Mouse (Mus musculus) adrenal gland, postnatal 10 days (tissue): ENCODE measurements at regions not wholly inside any gene's neighbourhood (a gene's known extent, or its start where the extent isn't known, plus 50 kb on each side); places are given as distances from the start of the nearest gene placed in this dataset.

Source experiments
- DNase-seq: peaks from one replicate; pipeline ENCODE4 v3.0.0; 2021; ENCODE audit warnings: mixed read lengths

GRCm38 (mm10) chr13:83872887-83873286 lies 349.2 kb upstream of the Tmem161b start:
- DNase-seq = no peak

- DNase-seq = no peak
Observed at GRCm38 (mm10) chr13:83879561-83879960, 342.5 kb upstream of the Tmem161b start.

GRCm38 (mm10) chr13:83880305-83880704 lies 341.8 kb upstream of the Tmem161b start:
- DNase-seq = no peak

DNA sequence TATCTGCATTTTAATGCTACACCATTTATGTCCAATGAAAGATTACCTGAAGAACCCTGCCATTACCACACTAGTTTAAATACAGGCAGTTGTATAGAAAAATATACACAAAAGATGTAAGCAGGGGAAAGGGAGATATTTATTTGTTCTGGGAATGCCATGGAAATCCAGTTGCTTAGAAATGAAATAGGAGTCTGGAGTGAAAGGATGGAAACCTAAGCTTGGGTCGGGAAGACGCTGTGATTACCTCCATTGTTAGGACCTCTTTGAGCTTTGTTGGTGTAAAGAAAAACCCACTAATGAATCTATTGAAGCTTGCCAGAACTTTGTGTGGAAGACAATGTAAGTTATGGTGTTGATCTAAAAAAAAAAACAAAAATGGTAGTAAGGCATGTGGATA lies 341.3 kb upstream of the Tmem161b start:
- no peak for DNase-seq

- DNase-seq = no peak
Observed at GRCm38 (mm10) chr13:83882839-83883238, 339.3 kb upstream of the Tmem161b start.

GRCm38 (mm10) chr13:83883821-83884220 lies 338.3 kb upstream of the Tmem161b start:
- no peak for DNase-seq

DNA sequence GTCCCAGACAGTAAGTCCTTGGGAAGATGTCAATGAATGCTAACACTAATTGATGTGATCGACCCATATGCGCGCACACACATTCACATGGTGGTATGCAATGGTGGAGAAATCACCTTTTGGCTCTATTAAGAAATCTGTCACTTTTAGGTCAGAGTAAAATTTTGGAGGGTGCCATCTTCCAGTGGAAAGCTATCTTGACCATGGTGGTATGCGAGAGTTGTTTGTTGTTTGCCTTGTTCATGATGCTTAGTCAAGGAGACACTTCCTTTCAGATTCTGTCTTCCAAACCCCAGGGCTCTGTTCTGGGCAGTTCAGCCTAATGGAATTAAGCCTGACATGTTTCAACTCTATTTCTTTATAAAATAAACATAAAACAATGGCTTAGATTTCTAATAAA lies 337.9 kb upstream of the Tmem161b start:
- no peak for DNase-seq

DNA sequence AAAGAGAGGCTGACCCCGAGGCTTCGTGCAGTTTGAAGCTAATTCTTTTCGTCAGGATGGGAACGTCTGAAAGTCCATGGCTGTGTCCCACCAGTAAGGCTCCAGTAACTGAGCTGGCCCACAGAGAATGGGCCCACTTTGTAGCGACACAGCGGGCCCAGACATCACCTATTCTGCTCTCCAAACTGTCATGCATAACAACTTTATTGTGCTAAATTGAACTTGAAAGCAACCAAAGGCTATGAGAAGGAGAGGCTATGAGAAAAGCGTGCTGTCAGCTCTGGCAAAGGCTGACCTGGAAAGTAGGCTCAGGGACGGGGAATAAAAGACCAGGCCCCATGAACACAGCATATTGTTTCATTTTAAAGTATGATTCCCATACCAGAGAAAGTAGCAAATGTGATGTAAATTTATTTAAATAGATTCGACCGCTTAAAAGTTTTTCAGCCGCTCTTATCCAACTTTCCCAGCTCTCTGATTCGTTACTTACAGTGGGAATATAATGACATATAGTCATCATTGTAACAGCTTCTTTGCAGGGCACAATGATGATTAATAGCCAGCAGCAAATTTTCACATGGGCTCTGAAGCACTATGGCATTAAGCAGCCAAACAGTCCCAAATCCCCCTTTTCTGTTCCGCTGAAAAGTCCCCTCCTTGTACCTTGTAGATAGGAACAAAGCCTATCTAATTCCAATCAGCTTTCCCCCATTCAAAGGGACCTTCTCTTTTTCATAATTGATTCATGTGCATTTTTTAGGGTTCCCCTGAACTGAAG lies 337.1 kb upstream of the Tmem161b start:
- DNase-seq = no peak

DNA sequence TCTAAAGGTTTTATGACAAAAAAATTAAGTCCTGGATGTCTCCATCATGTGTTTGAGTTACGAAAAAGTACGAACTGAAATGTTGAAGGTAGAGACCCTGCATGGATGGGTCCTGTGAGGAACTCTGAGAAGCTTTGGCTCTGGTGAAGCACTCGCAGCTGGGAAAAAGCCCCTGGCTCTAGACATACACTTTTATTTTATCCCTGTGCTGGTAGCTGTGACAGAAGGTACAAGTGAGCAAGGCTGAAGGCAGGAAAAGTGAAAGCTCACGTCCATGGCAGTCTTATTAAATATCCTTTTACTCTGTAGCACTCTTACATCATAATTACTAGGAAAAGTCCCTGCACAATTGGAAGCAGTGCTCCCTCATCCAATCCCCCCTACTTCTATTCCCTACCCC lies 336.4 kb upstream of the Tmem161b start:
- no peak for DNase-seq

GRCm38 (mm10) chr13:83914697-83915096 lies 307.4 kb upstream of the Tmem161b start:
- no peak for DNase-seq

GRCm38 (mm10) chr13:83932761-83933160 lies 289.3 kb upstream of the Tmem161b start:
- DNase-seq = no peak

GRCm38 (mm10) chr13:83946495-83946894 lies 275.6 kb upstream of the Tmem161b start:
- DNase-seq = no peak

GRCm38 (mm10) chr13:83951163-83951562 lies 270.9 kb upstream of the Tmem161b start:
- no peak for DNase-seq

DNA sequence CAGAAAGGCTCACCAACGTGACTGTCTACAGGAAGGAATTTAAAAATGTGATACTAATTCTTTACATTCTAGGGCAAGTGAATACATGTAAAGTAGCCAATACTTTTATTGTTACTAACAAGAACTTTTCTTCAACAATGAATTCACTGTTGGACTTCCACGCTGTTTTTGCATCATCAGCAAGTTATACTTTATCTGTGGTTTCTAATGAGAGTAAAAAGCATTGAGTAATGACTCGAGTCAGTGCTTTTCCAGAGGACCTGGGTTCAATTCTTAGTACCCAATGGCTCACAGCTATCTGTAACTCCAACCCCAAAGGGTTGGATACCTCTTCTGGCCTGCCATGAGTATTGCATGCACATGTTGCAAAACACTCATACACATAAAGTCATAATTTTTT lies 270.3 kb upstream of the Tmem161b start:
- no peak for DNase-seq

GRCm38 (mm10) chr13:83952353-83952752 lies 269.7 kb upstream of the Tmem161b start:
- DNase-seq = no peak

GRCm38 (mm10) chr13:83952862-83953261 lies 269.2 kb upstream of the Tmem161b start:
- no peak for DNase-seq

DNA sequence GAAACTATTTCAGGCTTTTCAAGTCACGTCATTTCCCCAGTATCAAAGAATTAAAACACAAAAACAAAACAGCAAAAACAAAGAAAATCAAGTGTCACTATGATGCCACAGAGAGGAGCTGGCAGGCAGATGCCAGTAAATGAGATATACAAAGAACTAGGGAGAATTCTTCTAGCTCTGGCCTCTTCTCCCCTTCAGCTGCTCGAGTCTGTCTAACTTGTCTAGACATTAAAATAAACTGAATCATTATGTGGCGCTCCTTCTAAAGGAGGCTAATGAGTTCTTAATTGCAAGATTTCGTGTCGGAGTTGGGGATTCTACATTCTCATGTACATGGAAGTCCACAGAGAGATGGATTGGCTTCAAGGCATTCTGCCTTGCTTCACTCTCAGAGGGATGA lies 266.4 kb upstream of the Tmem161b start:
- DNase-seq = no peak

DNA sequence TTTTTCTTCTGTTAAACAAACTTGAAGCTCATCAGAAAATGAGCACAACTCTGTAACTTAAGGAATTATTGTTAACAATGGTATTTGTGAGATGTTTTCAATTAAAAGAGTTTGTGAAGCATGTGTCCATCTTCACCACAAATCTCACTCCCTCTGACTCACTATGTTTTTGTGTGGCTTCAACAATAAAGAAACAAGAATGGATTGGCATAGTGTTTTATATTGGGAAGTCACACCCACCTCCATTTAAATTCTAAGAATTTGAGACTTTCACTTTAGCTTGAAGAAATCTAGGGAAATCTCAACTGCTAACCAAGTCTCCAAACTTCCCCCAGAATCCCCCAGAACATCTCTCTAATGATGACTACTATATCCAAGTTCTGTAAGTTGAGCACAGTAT lies 243.6 kb upstream of the Tmem161b start:
- DNase-seq = no peak

- DNase-seq = no peak
Observed at GRCm38 (mm10) chr13:83979535-83979934, 242.6 kb upstream of the Tmem161b start.

DNA sequence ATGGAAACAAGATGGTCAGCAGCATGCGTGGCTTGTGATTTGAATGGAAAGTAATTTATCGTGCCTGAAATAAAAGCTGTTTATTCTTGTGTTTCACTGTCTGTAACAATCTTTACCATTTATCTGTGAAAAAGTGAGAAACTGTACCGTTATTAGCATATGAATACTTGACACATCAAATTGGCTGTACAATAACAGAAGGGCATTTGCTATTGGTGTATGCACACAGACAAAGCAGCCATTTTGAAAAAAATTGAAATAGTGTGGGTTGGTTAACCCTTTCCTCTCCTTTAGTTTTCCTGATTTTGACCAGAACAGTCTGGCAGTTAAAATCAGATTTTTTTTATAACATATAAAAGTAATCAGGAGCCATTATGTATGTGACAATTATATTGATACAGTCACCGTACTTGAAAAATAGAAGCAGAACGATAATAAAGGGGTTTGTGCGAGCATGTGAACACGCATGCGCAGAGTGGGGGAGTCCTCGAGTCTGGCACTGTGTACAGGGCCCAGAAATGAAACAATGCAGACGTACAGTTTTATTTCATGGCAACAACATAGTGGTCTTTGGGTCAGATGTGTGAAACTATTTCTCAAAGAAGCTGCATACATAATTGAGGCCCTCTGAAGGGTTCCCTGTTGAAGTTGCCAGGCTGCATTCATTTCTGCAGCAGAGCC lies 237.3 kb upstream of the Tmem161b start:
- no peak for DNase-seq

DNA sequence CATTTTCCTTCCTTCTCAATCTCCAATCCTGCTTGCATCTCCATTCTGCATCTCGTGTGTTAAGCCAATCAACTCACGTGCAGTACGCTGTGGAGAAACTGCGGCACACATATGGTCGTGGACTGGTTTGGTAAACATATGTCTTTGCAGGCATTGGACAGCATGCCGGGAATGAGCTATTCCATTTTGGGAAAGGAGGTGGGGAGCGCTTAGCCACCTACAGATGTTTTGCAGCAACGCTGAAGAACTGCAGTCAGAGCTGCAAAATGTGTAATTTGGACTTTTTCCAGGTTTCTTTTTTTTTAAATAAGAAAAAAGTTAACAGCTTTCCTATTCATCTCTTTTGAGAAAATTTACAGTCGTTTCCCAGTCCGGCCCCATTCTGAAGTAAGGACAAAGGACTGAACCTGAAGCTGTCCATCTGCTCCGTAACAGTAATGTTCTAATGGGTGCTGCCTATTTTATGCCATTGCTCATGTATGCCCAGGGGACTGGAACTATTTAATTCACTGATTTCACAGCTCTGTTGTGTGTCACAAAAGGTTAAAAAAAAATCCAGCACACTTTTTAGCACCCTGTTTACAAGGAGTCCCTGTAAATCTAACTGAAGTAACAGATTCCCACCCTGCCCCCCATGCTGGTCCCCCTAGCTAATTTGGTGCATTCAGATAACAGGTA lies 234.2 kb upstream of the Tmem161b start:
- DNase-seq = no peak

GRCm38 (mm10) chr13:83988517-83988916 lies 233.6 kb upstream of the Tmem161b start:
- DNase-seq = no peak

DNA sequence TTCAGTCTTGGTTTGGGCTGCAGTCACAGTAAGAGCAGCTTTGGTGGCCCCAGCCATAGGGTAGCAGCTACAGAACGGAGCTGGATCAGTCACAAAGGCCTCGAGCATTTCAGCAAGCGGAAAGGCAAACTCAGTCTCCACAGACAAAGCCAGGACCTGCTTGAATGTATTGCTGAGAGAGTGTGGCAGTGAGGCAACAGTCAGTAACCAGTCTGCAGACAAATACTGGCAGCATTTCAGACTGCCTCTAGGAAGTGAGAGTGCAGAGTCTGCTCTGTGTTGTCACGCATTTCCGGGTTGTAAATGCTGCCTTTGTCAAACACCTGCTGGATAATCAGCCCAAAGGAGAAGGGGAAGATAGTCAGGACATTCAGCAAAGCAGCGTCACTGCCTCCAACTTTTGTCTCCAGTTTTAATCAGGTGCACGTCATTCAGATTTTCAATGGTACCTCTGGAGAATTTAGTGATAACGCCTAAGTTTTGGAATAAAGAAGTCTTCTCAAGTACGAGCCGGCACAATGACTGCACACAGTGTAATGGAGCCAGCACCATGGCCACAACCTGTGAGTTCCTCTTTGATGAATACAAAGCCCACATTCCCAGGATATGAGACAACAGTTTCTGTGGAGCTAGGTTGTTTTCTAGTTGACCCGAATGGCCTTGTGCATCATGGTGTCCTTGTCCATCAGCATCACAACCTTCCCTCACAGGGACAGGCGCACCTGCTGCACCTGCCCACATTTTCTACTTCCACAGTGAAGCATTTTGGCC lies 224.3 kb upstream of the Tmem161b start:
- no peak for DNase-seq
